Mouse (Mus musculus) left cerebral cortex, postnatal 4 days (tissue): ENCODE data around the gene Tubg2. TPM values are rescaled to one million over a fixed set of nuclear protein-coding genes. Genes with fewer than 3 reads are reported as not detected.

Experiments
- DNase-seq: peaks from one replicate; pipeline ENCODE4 v3.0.0-alpha.2; 2022
- intact Hi-C: fragments of 180-260 bp; cut with DNase I; formaldehyde crosslinking; loops from one replicate; pipeline ENCODE4 v1.15.1; 2025
- total RNA-seq, 2 experiments: library from RNA; stranded (reverse); gene quantifications; 2 replicates each; pipeline ENCODE4 v1.2.3; 2021

Gene Tubg2
- total RNA-seq, 2 experiments from 2014 or later: 38.6 to 41.6 TPM

- intact Hi-C loops: loop anchor here (5.0 kb wide), 1 partner anchor 80 kb away; the partner anchor contains the start of gene Psmc3ip
These were observed 21.4 kb downstream of the Tubg2 start for GRCm38 (mm10) chr11:101176933-101177773.

GRCm38 (mm10) chr11:101178061-101179058, 22.7 kb downstream of the Tubg2 start:
- no peak for DNase-seq
- intact Hi-C loops: loop anchor here (5.0 kb wide), 1 partner anchor 81 kb away; the partner anchor contains the start of gene Psmc3ip

More at GRCm38 (mm10) chr11:101176933-101177773, 21.4 kb downstream of the Tubg2 start:
- DNase-seq: peak; percentile 90

GRCm38 (mm10) chr11:101179306-101179705, 23.6 kb downstream of the Tubg2 start:
- intact Hi-C loops: loop anchor here (5.0 kb wide), 1 partner anchor 82 kb away; the partner anchor contains the start of gene Psmc3ip
- no peak for DNase-seq

- DNase-seq: no peak
- intact Hi-C loops: no loop called here
These were observed 24.6 kb downstream of the Tubg2 start for GRCm38 (mm10) chr11:101180261-101180660.

- intact Hi-C loops: no loop called here
- peak; percentile 84 for DNase-seq
These were observed 25.4 kb downstream of the Tubg2 start for GRCm38 (mm10) chr11:101180846-101181740.

- no peak for DNase-seq
- intact Hi-C loops: no loop called here
These were observed 26.3 kb downstream of the Tubg2 start for GRCm38 (mm10) chr11:101181961-101182360.

- DNase-seq: peak; percentile 69
- intact Hi-C loops: no loop called here
These were observed 27.2 kb downstream of the Tubg2 start for GRCm38 (mm10) chr11:101182771-101183517.

- intact Hi-C loops: no loop called here
- DNase-seq: no peak
These were observed 29.3 kb downstream of the Tubg2 start for GRCm38 (mm10) chr11:101184984-101185383.

- intact Hi-C loops: no loop called here
These were observed 29.7 kb downstream of the Tubg2 start for GRCm38 (mm10) chr11:101185441-101185840.

GRCm38 (mm10) chr11:101186526-101187247, 31.0 kb downstream of the Tubg2 start:
- DNase-seq: no peak
- intact Hi-C loops: no loop called here

More at GRCm38 (mm10) chr11:101185441-101185840, 29.7 kb downstream of the Tubg2 start:
- no peak for DNase-seq

- no peak for DNase-seq
- intact Hi-C loops: no loop called here
These were observed 31.8 kb downstream of the Tubg2 start for GRCm38 (mm10) chr11:101187541-101187940.

- intact Hi-C loops: no loop called here
- peak; percentile 80 for DNase-seq
These were observed 32.6 kb downstream of the Tubg2 start for GRCm38 (mm10) chr11:101188166-101188805.

- intact Hi-C loops: no loop called here
These were observed 33.9 kb downstream of the Tubg2 start for GRCm38 (mm10) chr11:101189495-101190180.

GRCm38 (mm10) chr11:101190181-101190912, 34.6 kb downstream of the Tubg2 start:
- intact Hi-C loops: no loop called here
- no peak for DNase-seq

More at GRCm38 (mm10) chr11:101189495-101190180, 33.9 kb downstream of the Tubg2 start:
- peak; percentile 94 for DNase-seq

- peak; percentile 52 for DNase-seq
- intact Hi-C loops: no loop called here
These were observed 35.5 kb downstream of the Tubg2 start for GRCm38 (mm10) chr11:101190913-101191907.
